Mouse (Mus musculus) CH12.LX (cell line): Measurements from ENCODE around the gene Nub1.

Source experiments
- BHLHE40 ChIP-seq: IDR thresholded peaks from 2 replicates; pipeline ENCODE4 v1.6.1; 2011; ENCODE audit warnings: mild to moderate bottlenecking, low read depth, low read length, improper control_type of control experiment
- CHD2 ChIP-seq: IDR thresholded peaks from 2 replicates; pipeline ENCODE4 v1.6.1; 2011; ENCODE audit warnings: low read length, improper control_type of control experiment
- CTCF ChIP-seq, 2 experiments: IDR thresholded peaks in 1 of 2; conservative IDR thresholded peaks in 1 of 2; 2 replicates each; pipeline ENCODE4 v1.5.1; 2011 to 2012; ENCODE audit warnings: low read depth in 2 of 2, low read length in 2 of 2, improper control_type of control experiment in 1 of 2, inconsistent platforms in 1 of 2, mild to moderate bottlenecking in 1 of 2, moderate library complexity in 1 of 2
- E2F4 ChIP-seq: IDR thresholded peaks from 2 replicates; pipeline ENCODE4 v1.6.1; 2011; ENCODE audit warnings: low read depth, low read length, improper control_type of control experiment; ENCODE audit not compliant: insufficient replicate concordance
- EP300 ChIP-seq: IDR thresholded peaks from 2 replicates; pipeline ENCODE4 v1.6.1; 2011; ENCODE audit warnings: low read length, improper control_type of control experiment
- IRF4 ChIP-seq: IDR thresholded peaks from 2 replicates; pipeline ENCODE4 v1.6.1; 2014; ENCODE audit warnings: low read depth, mild to moderate bottlenecking, inconsistent platforms, low read length, improper control_type of control experiment
- KAT2A ChIP-seq: IDR thresholded peaks from 2 replicates; pipeline ENCODE4 v1.6.1; 2012; ENCODE audit warnings: low read length, improper control_type of control experiment, inconsistent platforms; ENCODE audit not compliant: insufficient replicate concordance
- MAFK ChIP-seq: IDR thresholded peaks from 2 replicates; pipeline ENCODE4 v1.6.1; 2011; ENCODE audit warnings: low read length, improper control_type of control experiment; ENCODE audit not compliant: insufficient replicate concordance
- MAX ChIP-seq: IDR thresholded peaks from 2 replicates; pipeline ENCODE4 v1.6.1; 2011; ENCODE audit warnings: low read length, improper control_type of control experiment
- POLR2A ChIP-seq: IDR thresholded peaks from 2 replicates; pipeline ENCODE4 v1.6.1; 2011; ENCODE audit warnings: low read depth, mild to moderate bottlenecking, improper control_type of control experiment, low read length
- POLR2AphosphoS2 ChIP-seq: IDR thresholded peaks from 2 replicates; pipeline ENCODE4 v1.6.1; 2011; ENCODE audit warnings: low read depth, low read length, improper control_type of control experiment
- USF1 ChIP-seq: IDR thresholded peaks from 2 replicates; pipeline ENCODE4 v1.6.1; 2014; ENCODE audit warnings: low read depth, mild to moderate bottlenecking, inconsistent platforms, low read length, improper control_type of control experiment
- ZNF384 ChIP-seq: IDR thresholded peaks from 2 replicates; pipeline ENCODE4 v1.6.1; 2012; ENCODE audit warnings: low read depth, low read length, improper control_type of control experiment, inconsistent platforms

GRCm38 (mm10) chr5:24747533-24747932 is 62.2 kb downstream of the Nub1 start:
- TF ChIP-seq CTCF (conservative IDR thresholded peaks at IDR 0.05 in 1 of 2, IDR thresholded peaks at IDR 0.05 in 1 of 2; ENCODE audit: low read depth in 2 of 2, low read length in 2 of 2): no peak
- no peak for TF ChIP-seq POLR2A
- no peak for TF ChIP-seq MAX
- no peak for TF ChIP-seq POLR2AphosphoS2
- no peak for TF ChIP-seq ZNF384
- TF ChIP-seq KAT2A: no peak
- no peak for TF ChIP-seq E2F4
- TF ChIP-seq EP300: no peak
- TF ChIP-seq CHD2: no peak
- no peak for TF ChIP-seq MAFK
- no peak for TF ChIP-seq IRF4
- no peak for TF ChIP-seq USF1
- no peak for TF ChIP-seq BHLHE40
